Mouse (Mus musculus): ENCODE results near the gene Vcp. TPM values are rescaled to one million over a fixed set of nuclear protein-coding genes. Genes with fewer than 3 reads are reported as not detected.

The Vcp gene
- polyA plus RNA-seq, 1 experiment = 176 TPM

GRCm38 (mm10) chr4:42972952-42973351 lies 27.4 kb downstream of the Vcp start:
- no peak for DNase-seq (ENCODE audit: low spot score)

- DNase-seq (ENCODE audit: low spot score) = no peak
Observed at GRCm38 (mm10) chr4:42969304-42969703, 31.0 kb downstream of the Vcp start, which contains the start of gene 1700022I11Rik. TSS of gene 1700022I11Rik (plus strand) at chr4:42969604.

GRCm38 (mm10) chr4:42965039-42965719 lies 35.1 kb downstream of the Vcp start:
- DNase-seq (ENCODE audit: low spot score) = no peak

GRCm38 (mm10) chr4:42963480-42963879 lies 36.8 kb downstream of the Vcp start:
- no peak for DNase-seq (ENCODE audit: low spot score)

- no peak for DNase-seq (ENCODE audit: low spot score)
Observed at GRCm38 (mm10) chr4:42961592-42961991, 38.7 kb downstream of the Vcp start.

DNA sequence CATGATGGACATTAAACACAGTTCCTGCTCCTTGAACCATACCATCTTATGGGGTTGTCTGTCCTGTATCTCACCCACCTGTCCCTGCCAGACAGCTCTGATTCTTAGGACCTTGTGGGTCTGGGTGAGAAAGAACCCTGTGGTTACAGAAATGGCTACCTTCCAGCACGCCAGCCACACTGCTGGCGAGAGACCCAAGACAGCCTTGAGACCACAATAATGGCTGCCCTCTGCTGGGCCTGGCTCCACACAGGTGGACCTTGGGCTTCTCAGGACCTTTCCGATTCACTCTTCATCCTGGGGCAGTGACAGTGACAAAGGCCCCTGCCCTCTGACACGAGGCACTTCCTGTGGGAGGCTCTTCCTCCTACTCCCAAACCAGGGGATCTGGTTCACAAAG lies 40.9 kb downstream of the Vcp start:
- no peak for DNase-seq (ENCODE audit: low spot score)

DNA sequence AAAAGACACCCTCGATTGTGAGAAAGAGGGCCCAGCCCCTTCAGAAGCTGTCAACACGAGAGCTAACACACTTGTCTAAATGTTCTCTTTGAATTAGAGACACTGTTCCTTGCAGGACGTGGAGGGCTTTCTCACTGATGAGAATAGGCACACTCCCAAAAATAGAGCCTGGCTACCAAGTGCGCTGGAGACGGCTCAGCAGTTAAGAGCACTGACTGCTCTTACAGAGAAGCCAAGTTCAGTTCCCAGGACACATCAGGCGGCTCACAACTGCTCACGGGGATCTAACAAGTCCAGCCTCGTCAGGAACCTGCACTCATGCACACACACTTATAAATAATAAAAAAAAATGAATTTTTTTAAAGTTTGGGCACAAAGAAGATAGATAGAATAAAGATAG lies 41.4 kb downstream of the Vcp start:
- DNase-seq (ENCODE audit: low spot score) = no peak

DNA sequence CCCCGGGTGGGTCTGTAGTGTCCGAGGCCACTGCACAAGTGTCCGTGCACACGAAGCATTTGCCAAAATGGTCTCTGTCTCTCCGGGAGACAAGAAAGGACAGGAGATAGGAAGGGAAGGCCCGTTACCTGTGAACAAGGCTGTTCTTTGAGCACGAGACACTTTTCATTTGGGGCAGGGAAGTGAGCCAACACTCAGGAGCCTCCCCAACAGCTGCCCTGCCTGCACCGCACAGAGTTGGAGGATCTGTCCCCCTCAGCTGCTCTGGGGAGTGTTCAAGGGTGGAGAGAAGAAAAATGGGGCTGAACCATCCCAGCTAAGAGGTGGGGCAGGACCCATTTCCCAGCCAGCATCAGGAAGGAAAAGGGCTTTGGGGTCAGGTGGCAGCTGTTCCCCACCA lies 42.3 kb downstream of the Vcp start:
- no peak for DNase-seq (ENCODE audit: low spot score)

GRCm38 (mm10) chr4:42957306-42957705 lies 43.0 kb downstream of the Vcp start:
- DNase-seq (ENCODE audit: low spot score) = no peak

- DNase-seq (ENCODE audit: low spot score) = no peak
Observed at GRCm38 (mm10) chr4:42956581-42956980, 43.7 kb downstream of the Vcp start.

GRCm38 (mm10) chr4:42955200-42955599 lies 45.1 kb downstream of the Vcp start:
- DNase-seq (ENCODE audit: low spot score) = no peak

DNA sequence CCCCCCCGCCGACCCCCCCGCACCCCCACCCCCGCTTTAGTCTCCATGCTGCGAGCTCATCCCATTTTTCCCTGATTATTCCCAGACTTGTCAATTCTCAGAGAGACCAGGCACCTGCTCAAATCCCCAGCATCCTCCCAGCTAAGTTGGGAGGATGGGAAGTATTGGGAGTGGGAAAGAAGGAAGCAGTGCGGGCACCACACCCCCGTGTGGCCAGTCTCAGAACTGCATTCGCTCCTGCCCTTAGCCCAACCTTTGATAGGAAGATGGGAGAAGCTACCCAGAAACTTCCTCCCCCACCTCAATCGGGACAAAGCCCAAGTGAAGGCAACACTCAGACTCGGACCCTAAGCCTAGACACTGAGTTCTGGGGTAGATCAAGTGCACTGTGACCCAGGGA lies 46.0 kb downstream of the Vcp start:
- no peak for DNase-seq (ENCODE audit: low spot score)

- DNase-seq (ENCODE audit: low spot score) = no peak
Observed at GRCm38 (mm10) chr4:42953435-42954094, 46.7 kb downstream of the Vcp start.

DNA sequence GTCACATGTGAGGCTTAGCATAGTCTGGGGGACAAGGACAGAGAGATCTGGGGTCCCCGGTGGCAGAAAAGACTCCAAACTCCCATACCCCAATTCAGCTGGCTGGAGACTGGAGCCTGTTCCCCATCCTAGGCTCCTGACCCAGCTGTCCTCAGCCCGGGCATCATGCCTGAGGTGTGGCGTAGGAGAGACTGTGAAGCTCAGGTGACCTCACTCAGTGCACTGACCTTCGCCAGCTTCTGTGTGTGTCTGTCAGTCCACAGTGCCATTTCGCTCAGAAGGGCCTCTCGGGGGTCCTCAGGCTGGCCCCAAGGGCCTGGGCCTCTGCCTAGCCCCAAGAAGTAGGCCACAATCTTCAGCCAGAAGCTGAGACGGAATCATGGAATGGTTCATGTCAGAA lies 47.7 kb downstream of the Vcp start:
- no peak for DNase-seq (ENCODE audit: low spot score)

- no peak for DNase-seq (ENCODE audit: low spot score)
Observed at GRCm38 (mm10) chr4:42951206-42952195, 48.8 kb downstream of the Vcp start.

- DNase-seq (ENCODE audit: low spot score) = no peak
Observed at GRCm38 (mm10) chr4:42950065-42950558, 50.2 kb downstream of the Vcp start.

DNA sequence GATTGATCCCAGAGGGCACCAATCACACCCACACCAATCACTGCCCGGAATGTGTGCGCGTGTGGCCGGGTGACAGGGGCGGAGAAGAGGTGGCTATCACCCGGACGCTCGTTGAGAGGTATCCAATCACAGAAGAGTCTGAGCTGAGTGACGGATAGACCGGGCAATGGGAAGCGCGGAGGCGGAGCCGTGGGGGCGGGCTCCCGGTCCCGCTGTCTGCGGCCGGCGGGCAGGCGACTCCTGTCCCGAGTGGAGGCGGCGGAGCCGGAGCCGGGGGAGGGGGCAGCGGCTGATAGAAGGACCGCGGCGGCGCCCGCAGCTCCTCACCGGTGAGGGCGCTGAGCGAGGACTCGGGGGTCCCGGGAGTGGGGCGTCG lies 50.6 kb downstream of the Vcp start, which contains the start of gene Dnajb5:
Gene Dnajb5 (plus strand): TSS at position 139 of the 376 bp plus-strand sequence.
- peak; percentile 98 for DNase-seq (ENCODE audit: low spot score)

GRCm38 (mm10) chr4:42949051-42949675 lies 51.1 kb downstream of the Vcp start:
- DNase-seq (ENCODE audit: low spot score) = no peak

DNA sequence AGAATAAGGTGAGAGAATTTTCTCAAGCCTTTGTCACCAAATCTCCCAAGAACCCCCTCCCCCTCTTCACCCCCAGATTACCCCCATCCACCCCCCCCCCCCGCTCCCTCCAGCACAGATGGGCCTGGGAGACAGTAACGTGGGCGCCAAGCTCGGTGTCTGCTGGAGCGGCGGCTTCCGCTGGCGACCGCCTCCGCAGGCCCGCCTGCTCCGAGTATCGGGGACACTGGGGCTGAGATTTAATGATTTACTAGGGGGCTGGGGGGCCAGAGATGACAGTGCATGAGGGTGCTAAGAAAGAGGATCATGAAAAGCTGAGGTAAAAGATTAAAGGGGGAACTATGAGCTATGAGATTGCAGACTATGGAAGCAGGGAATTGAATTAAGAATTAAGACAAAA lies 51.8 kb downstream of the Vcp start:
- no peak for DNase-seq (ENCODE audit: low spot score)

DNA sequence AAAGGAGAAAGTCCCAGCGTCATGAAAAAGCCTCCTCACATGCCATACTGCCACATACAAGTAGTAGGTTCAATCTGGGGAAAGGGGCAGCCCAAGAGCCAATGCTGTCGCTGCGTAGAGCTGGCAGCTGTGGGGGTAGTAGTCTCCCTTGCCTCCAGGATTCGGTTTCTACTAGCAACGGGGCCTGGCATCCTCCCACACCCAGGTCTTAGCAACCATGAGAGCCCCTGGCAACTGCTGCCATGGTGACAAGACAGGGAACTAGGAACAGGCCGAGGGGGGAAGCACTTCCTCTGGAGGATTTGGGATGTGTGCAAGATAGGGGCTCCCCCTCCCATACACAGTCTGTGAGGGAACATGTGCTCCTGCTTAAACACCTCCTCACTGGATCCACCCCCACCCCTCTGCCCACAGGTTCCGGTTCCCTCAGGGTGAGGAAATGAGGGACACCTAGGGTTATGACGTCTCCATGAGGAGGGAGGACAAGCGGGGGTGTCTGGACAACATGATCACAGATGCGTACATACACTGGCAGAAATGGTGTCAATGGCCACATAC lies 53.5 kb downstream of the Vcp start:
- DNase-seq (ENCODE audit: low spot score) = no peak

DNA sequence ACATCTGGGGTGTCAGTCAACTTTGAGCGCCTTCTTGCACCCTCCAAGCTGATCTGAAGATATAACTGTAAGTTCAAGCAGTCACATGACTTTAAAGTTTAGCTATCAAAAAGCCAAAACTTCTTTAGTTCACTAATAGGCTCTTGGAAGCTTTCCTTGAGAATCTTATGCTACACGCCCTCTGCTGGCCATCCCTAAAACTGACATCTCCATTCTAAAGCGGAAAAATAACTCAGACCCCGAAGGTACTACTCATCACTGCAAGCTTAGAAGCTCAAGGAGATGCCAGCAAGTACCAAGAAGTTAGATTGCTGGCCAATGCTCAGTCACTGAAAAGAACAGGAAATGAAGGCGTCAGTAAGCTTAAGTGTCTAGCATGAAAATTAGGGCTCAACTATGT lies 54.4 kb downstream of the Vcp start:
- no peak for DNase-seq (ENCODE audit: low spot score)
